Mouse (Mus musculus) erythroblast, embryonic 14.5 days (primary cell): ENCODE measurements around the gene Akap6.

Experiments used
- GATA1 ChIP-seq: IDR thresholded peaks from 2 replicates; pipeline ENCODE4 v1.6.1; 2012; ENCODE audit warnings: low read length, inconsistent platforms, mixed read lengths
- TAL1 ChIP-seq: IDR thresholded peaks from 3 replicates; pipeline ENCODE4 v1.6.1; 2012; ENCODE audit warnings: low read length, inconsistent platforms, mixed read lengths

DNA sequence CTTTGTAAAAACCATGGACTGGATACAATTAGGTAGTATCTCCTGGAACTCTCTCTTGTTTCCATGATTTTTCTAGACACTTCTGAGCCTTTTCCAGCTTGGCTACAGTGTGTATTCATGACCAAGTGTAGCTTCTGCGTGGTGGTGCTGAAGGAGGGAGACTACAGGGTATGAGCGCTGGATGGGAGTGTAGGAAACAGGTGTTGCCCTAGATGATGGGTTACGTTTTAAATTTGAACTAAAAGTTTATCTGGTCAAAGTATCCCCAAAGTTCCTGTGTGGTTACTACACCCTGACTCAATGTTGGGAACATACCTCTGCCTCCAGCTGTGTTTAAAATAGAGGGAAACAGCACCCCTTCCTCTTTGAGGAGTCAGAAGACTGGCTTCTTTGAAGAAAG, 12.2 kb downstream of the Akap6 start:
- no peak for TF ChIP-seq GATA1
- no peak for TF ChIP-seq TAL1
